Mouse (Mus musculus) cerebellum, adult 2 months (tissue): ENCODE data around the gene Ccdc36. TPM values are rescaled to one million over a fixed set of nuclear protein-coding genes. Genes with fewer than 3 reads are reported as not detected.

Source experiments
- DNase-seq, 2 experiments: peaks; one replicate each; pipeline ENCODE4 v3.0.0; 2021
- H3K27ac ChIP-seq: fragments of 200-500 bp; 2 replicates; pipeline ENCODE4 v1.5.1; 2012; ENCODE audit warnings: low read length, control low read depth, inconsistent platforms; ENCODE audit not compliant: insufficient read depth
- H3K27me3 ChIP-seq: fragments of 200-500 bp; 2 replicates; pipeline ENCODE4 v1.6.1; 2012; ENCODE audit warnings: inconsistent platforms, mild to moderate bottlenecking, low read length, moderate library complexity; ENCODE audit not compliant: control insufficient read depth, insufficient read depth
- H3K4me1 ChIP-seq: fragments of 200-500 bp; 2 replicates; pipeline ENCODE4 v1.6.1; 2011; ENCODE audit warnings: low read length; ENCODE audit not compliant: control insufficient read depth, insufficient read depth
- H3K4me3 ChIP-seq: fragments of 200-500 bp; replicated peaks from 2 replicates; pipeline ENCODE3; 2011; ENCODE audit warnings: mild to moderate bottlenecking, low read depth, low read length, control low read depth; ENCODE audit not compliant: insufficient read depth
- CTCF ChIP-seq: fragments of 200-500 bp; IDR thresholded peaks from 2 replicates; pipeline ENCODE4 v1.5.1; 2011; ENCODE audit warnings: low read depth, mild to moderate bottlenecking, control low read depth, low read length, moderate library complexity, borderline replicate concordance; ENCODE audit not compliant: insufficient read depth
- POLR2A ChIP-seq: fragments of 200-500 bp; IDR thresholded peaks from 2 replicates; pipeline ENCODE4 v1.6.1; 2011; ENCODE audit warnings: low read length, control low read depth, borderline replicate concordance; ENCODE audit not compliant: insufficient read depth
- WGBS: fragments of 180-500 bp; shearing (Covaris S2); methylation state at CpG from one replicate; pipeline ENCODE4 v1.1.7; 2018; 5-methylcytosine and 5-hydroxymethylcytosine counted together
- polyA plus RNA-seq: library from polyadenylated mRNA; depleted of rRNA; stranded (reverse); fragments of >200 nt; gene quantifications from 2 replicates; pipeline ENCODE4 v1.2.3, GENCODE M21; 2012; rRNA removed

The Ccdc36 gene
- 0.13 and 0.17 TPM in 2 replicates for polyA plus RNA-seq

DNA sequence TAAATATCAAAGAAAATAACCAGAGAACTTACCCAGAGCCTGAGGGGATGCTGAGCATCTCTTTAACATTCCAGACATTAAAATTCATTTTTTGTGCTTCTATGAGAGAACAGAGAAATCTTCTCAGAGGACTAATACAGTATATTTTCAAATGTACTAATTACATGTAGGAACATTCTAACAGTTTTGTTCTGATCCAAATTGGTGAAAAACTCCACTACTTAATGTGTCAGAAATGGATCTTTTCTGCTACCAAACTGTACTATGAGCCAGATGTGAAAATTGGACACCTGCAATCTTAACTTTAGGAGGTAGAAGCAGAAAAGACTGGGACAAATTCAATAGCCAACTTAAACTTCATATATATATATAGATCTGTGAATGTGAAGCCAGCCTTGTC, at the start of gene Ccdc36:
Gene Ccdc36, minus strand, starts transcription at position 101 of the 400 bp plus-strand sequence.
- no peak within 1 kb of the TSS for H3K27ac ChIP-seq
- H3K4me3 ChIP-seq: no peak within 1 kb of the TSS
- DNase-seq: no peak
- no peaks in the 10 kb centered on the region for H3K4me1 ChIP-seq
- no peak for TF ChIP-seq CTCF
- TF ChIP-seq POLR2A: no peak
- no peaks in the 10 kb centered on the region for H3K27me3 ChIP-seq

DNA sequence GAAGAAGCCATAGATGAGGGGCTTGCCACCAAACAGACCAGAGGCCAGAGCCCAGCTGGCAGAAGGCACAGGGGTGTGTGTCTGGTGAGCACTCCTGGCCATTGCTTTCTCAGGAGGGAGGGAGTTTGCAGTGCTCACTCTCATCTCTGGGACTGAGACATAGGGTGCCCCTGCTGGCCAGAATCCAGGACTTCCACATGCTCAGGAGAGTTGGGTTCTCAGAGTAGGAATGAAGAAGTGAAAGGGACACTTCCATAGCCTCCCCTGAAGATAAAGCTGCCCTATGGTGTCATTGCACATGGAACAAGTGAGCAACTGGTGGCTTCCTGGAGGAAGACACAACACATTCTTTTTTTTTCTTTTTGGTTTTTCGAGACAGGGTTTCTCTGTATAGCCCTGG, 46.2 kb upstream of the Ccdc36 start:
- WGBS: 32% methylated on average over 1 of the region's 1 CpGs
- no peaks in the 10 kb centered on the region for H3K4me1 ChIP-seq

GRCm38 (mm10) chr9:108469845-108470244, 41.6 kb upstream of the Ccdc36 start:
- Histone ChIP-seq H3K4me1 (no peaks in the 10 kb centered on the region), H3K4me3 (no peak overlapping the region), H3K27ac (no peak overlapping the region), H3K27me3 (no peaks in the 10 kb centered on the region)
- no peak for DNase-seq
- no peak for TF ChIP-seq CTCF
- no peak for TF ChIP-seq POLR2A
- WGBS: 78% methylated on average over 4 of the region's 4 CpGs

More for the DNA sequence above, 46.2 kb upstream of the Ccdc36 start:
- H3K27me3 ChIP-seq: no peaks in the 10 kb centered on the region
- DNase-seq: no peak
- TF ChIP-seq CTCF: no peak
- TF ChIP-seq POLR2A: no peak
- H3K27ac ChIP-seq: no peak overlapping the region
- no peak overlapping the region for H3K4me3 ChIP-seq

DNA sequence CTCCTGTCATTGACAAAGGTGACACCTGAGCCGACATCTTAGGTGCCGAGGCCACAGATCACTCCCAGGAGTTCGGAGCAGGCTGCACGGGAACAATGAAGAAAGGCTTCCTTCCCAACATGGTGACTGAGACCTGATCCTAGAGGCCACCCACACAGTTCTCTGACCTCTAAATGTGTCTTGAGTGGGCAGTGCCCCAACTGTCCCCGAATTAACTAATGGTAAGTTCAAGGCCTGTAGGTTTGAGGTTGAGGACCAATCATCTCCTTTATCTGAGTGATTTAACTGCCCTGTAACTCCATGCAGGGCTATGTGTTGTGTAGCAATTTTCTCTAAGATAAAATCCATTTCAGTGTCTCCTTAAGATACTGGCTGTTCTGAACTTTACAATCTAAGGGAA, 41.1 kb upstream of the Ccdc36 start:
- WGBS: 83% methylated on average over 5 of the region's 5 CpGs
- Histone ChIP-seq H3K4me3 (no peak overlapping the region), H3K4me1 (no peaks in the 10 kb centered on the region), H3K27ac (no peak overlapping the region), H3K27me3 (no peaks in the 10 kb centered on the region)
- DNase-seq: no peak
- TF ChIP-seq POLR2A: no peak
- no peak for TF ChIP-seq CTCF

- TF ChIP-seq POLR2A (no peak), CTCF (no peak)
- Histone ChIP-seq H3K27ac (no peak overlapping the region), H3K4me3 (no peak overlapping the region), H3K27me3 (no peaks in the 10 kb centered on the region), H3K4me1 (peaks cover 3% of the 10 kb centered on the region; the same call in 1 of the 2 replicates)
- no peak for DNase-seq
- 98% methylated on average over 2 of the region's 2 CpGs for WGBS
These were observed 37.9 kb upstream of the Ccdc36 start for GRCm38 (mm10) chr9:108466219-108466618.

DNA sequence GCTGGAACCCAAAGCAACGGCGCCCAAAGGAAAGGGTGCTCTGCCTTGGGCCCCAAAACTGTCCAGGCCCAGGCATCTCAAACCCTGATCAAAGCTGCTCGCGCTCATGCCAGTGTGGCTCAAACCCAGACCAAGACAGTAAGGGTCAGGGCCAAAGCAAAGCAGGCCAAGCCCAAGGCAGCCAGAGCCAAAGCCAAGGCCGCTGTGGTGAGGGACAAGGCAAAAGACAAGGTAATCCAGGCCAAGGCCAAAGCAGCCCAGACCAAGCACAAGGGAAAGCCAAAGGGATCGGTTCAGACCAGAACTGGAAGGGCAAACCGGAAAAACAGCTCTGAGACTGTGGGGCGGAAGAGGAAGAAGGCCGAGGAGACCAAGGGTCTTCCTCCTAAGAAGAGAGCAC, 35.4 kb upstream of the Ccdc36 start:
- no peak for TF ChIP-seq POLR2A
- TF ChIP-seq CTCF: no peak
- Histone ChIP-seq H3K27ac (no peak overlapping the region), H3K4me1 (peaks cover 3% of the 10 kb centered on the region; the same call in 1 of the 2 replicates), H3K27me3 (no peaks in the 10 kb centered on the region), H3K4me3 (no peak overlapping the region)
- 88% methylated on average over 9 of the region's 9 CpGs for WGBS
- DNase-seq: no peak

DNA sequence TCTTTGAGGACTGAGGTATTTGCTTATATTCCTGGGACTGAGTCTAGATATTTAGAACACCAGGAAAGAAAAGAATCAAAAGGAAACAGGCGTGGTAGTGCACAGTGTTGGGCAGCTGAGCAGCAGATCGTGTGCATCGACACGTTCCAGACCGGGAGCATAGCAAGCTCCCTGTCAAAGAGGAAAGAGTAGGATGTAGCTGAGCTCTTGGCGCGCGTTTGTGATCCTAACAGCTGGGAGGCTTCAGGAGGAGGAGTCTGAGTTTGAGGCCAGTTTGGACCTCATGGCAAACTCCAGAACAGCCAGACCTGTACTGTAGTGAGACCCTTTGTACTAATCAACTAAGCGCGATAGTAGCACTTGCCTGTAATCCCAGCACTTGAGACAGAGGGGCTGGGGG, 33.9 kb upstream of the Ccdc36 start:
- WGBS: 46% methylated on average over 10 of the region's 10 CpGs
- no peak for DNase-seq
- no peak overlapping the region for H3K4me3 ChIP-seq
- TF ChIP-seq CTCF (no peak), POLR2A (no peak)
- no peaks in the 10 kb centered on the region for H3K27me3 ChIP-seq
- H3K27ac ChIP-seq: no peak overlapping the region
- H3K4me1 ChIP-seq: peaks cover 3% of the 10 kb centered on the region; the same call in 1 of the 2 replicates

GRCm38 (mm10) chr9:108461675-108462074, 33.4 kb upstream of the Ccdc36 start:
- peaks cover 3% of the 10 kb centered on the region; the same call in 1 of the 2 replicates for H3K4me1 ChIP-seq
- no peak for TF ChIP-seq POLR2A
- no peak for TF ChIP-seq CTCF
- no peaks in the 10 kb centered on the region for H3K27me3 ChIP-seq
- no peak for DNase-seq
- H3K27ac ChIP-seq: no peak overlapping the region
- peak overlapping the region; percentile 57 for H3K4me3 ChIP-seq
- WGBS: 48% methylated on average over 5 of the region's 5 CpGs

DNA sequence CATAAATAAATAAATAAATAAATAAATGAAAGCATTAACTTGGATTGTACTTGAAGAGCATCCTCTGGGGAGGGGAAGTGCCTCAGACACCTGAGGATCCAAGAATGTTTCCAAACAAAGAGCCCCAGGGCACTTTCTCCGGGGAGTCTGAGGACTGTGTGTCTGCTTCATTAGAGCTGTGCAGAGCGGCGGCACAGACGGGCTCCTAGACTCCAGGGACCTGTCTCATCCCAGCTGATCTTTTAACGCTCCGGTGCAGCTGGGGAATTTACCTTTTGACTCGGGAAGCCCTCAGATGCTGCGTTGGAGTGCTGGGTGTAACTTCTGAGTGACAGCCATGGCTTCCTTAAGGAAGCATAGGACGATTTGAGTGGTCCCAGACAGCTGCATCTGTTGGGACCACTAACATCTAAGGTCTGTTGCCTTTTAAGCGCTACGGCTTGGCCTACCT, 32.9 kb upstream of the Ccdc36 start, which contains the start of gene Klhdc8b:
Gene Klhdc8b, minus strand, starts transcription at position 401 of the 451 bp plus-strand sequence.
- 17% methylated on average over 11 of the region's 11 CpGs for WGBS
- H3K4me3 ChIP-seq: peak within 1 kb of the TSS; percentile 57

More for the DNA sequence above, 32.9 kb upstream of the Ccdc36 start, which contains the start of gene Klhdc8b:
- H3K4me1 ChIP-seq: peaks cover 3% of the 10 kb centered on the region; the same call in 1 of the 2 replicates
- TF ChIP-seq POLR2A: no peak
- TF ChIP-seq CTCF: no peak
- no peaks in the 10 kb centered on the region for H3K27me3 ChIP-seq
- no peak for DNase-seq
- H3K27ac ChIP-seq: peak within 1 kb of the TSS; percentile 36; the same call in 1 of the 2 replicates
